Mouse (Mus musculus) erythroblast, embryonic 14.5 days (primary cell): Measurements from ENCODE around the gene Gpc6. TPM values are rescaled to one million over a fixed set of nuclear protein-coding genes. Genes with fewer than 3 reads are reported as not detected.

Experiments
- H3K27me3 ChIP-seq: 2 replicates; pipeline ENCODE4 v1.6.1; 2012; ENCODE audit warnings: inconsistent platforms; ENCODE audit not compliant: control insufficient read depth
- H3K36me3 ChIP-seq: 2 replicates; pipeline ENCODE4 v1.6.1; 2012; ENCODE audit warnings: mild to moderate bottlenecking, inconsistent platforms; ENCODE audit not compliant: control insufficient read depth
- H3K4me1 ChIP-seq: 2 replicates; pipeline ENCODE4 v1.6.1; 2012; ENCODE audit warnings: inconsistent platforms; ENCODE audit not compliant: control insufficient read depth
- H3K4me3 ChIP-seq: replicated peaks from 2 replicates; pipeline ENCODE3; 2012; ENCODE audit warnings: moderate library complexity, mild to moderate bottlenecking, inconsistent platforms
- H3K9me3 ChIP-seq: 2 replicates; pipeline ENCODE4 v1.6.1; 2012; ENCODE audit warnings: low read length, inconsistent platforms, mixed read lengths; ENCODE audit not compliant: control insufficient read depth
- GATA1 ChIP-seq: IDR thresholded peaks from 2 replicates; pipeline ENCODE4 v1.6.1; 2012; ENCODE audit warnings: low read length, inconsistent platforms, mixed read lengths
- TAL1 ChIP-seq: IDR thresholded peaks from 3 replicates; pipeline ENCODE4 v1.6.1; 2012; ENCODE audit warnings: low read length, inconsistent platforms, mixed read lengths
- polyA plus RNA-seq: library from polyadenylated mRNA; stranded (reverse); fragments of >175 nt; gene quantifications from 2 replicates; pipeline ENCODE4 v1.2.3, GENCODE M21; 2012

Gene Gpc6
- polyA plus RNA-seq, 1 experiment = not detected

- TF ChIP-seq TAL1 = no peak
- TF ChIP-seq GATA1 = no peak
- H3K27me3 ChIP-seq = no peaks in the 10 kb centered on the region
- no peak overlapping the region for H3K4me3 ChIP-seq
- H3K9me3 ChIP-seq = peaks cover 13% of the 10 kb centered on the region; the same call in 1 of the 2 replicates
- no peaks in the 10 kb centered on the region for H3K36me3 ChIP-seq
- no peaks in the 10 kb centered on the region for H3K4me1 ChIP-seq
Measured at GRCm38 (mm10) chr14:117824491-117824890, 899.4 kb downstream of the Gpc6 start.

- H3K4me3 ChIP-seq = no peak overlapping the region
- H3K4me1 ChIP-seq = no peaks in the 10 kb centered on the region
- TF ChIP-seq GATA1 (no peak), TAL1 (no peak)
- peaks cover 24% of the 10 kb centered on the region for H3K9me3 ChIP-seq
- H3K36me3 ChIP-seq = no peaks in the 10 kb centered on the region
- no peaks in the 10 kb centered on the region for H3K27me3 ChIP-seq
Measured at GRCm38 (mm10) chr14:117826294-117827046, 901.4 kb downstream of the Gpc6 start.

GRCm38 (mm10) chr14:117831267-117831666, 906.2 kb downstream of the Gpc6 start:
- Histone ChIP-seq H3K4me1 (no peaks in the 10 kb centered on the region), H3K36me3 (no peaks in the 10 kb centered on the region), H3K9me3 (peaks cover 33% of the 10 kb centered on the region), H3K4me3 (no peak overlapping the region), H3K27me3 (no peaks in the 10 kb centered on the region)
- TF ChIP-seq TAL1 (no peak), GATA1 (no peak)

DNA sequence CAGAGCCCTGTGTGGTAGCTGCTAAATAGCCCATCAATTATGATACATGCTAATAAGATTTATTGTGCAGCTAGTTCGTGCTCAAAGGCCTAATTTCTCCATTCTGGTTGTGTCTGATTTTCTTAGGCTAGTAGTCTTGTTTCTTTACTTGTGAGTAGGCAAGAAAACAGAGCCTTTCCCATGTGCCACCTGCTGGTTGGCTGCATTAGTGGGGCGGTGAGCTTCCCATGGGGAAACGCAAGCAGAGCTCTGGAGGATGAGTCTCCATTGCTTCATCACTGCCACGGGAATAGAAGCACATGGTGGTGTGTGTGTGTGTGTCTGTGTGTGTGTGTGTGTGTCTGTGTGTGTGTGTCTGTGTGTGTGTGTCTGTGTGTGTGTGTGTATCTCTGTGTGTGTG, 906.6 kb downstream of the Gpc6 start:
- TF ChIP-seq TAL1 (no peak), GATA1 (no peak)
- H3K4me3 ChIP-seq = no peak overlapping the region
- H3K9me3 ChIP-seq = peaks cover 33% of the 10 kb centered on the region
- H3K36me3 ChIP-seq = no peaks in the 10 kb centered on the region
- H3K4me1 ChIP-seq = no peaks in the 10 kb centered on the region
- no peaks in the 10 kb centered on the region for H3K27me3 ChIP-seq

- Histone ChIP-seq H3K36me3 (no peaks in the 10 kb centered on the region), H3K9me3 (peaks cover 25% of the 10 kb centered on the region), H3K27me3 (no peaks in the 10 kb centered on the region), H3K4me3 (no peak overlapping the region), H3K4me1 (no peaks in the 10 kb centered on the region)
- TF ChIP-seq GATA1 (no peak), TAL1 (no peak)
Measured at GRCm38 (mm10) chr14:117835506-117835905, 910.4 kb downstream of the Gpc6 start.

DNA sequence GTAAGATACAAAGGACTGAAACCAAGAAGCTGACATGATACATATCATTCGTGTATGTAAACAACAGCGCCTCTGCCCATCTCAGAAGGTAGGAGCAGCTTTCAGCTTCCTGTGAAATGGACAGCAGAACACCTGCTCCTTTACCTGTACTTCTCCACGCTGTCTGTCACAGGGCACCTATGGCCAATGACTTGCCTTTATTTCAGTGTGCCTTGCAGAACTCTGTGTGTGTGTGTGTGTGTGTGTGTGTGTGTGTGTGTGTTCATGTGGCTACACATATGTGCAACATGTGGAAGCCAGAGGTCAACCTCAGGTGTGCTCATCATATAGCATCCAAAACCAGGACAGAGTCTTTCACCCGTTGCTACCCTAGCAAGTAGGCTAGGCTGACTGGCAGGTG, 911.9 kb downstream of the Gpc6 start:
- H3K36me3 ChIP-seq = no peaks in the 10 kb centered on the region
- no peak overlapping the region for H3K4me3 ChIP-seq
- TF ChIP-seq TAL1 = no peak
- no peak for TF ChIP-seq GATA1
- peaks cover 15% of the 10 kb centered on the region for H3K9me3 ChIP-seq
- H3K4me1 ChIP-seq = no peaks in the 10 kb centered on the region
- H3K27me3 ChIP-seq = no peaks in the 10 kb centered on the region

DNA sequence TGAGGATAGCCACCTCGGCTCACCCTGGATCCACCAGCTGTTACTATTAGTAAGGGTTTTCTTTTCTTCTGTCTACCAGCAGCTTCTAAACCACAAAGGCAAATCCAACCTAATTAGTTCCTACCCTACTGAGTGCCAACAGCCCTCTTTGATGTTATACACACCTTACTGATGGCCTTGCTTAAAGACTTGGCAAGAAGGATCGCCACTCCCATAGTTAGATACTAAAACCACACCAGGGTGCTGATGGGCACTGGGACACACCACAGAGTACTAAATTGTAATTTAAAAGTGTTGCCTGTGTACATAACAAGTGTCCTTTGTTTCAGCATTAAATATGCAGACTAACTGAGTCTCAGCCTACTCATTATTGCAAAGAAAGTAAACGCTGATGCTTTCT, 912.6 kb downstream of the Gpc6 start:
- Histone ChIP-seq H3K9me3 (peaks cover 20% of the 10 kb centered on the region), H3K36me3 (no peaks in the 10 kb centered on the region), H3K27me3 (no peaks in the 10 kb centered on the region), H3K4me1 (no peaks in the 10 kb centered on the region), H3K4me3 (no peak overlapping the region)
- no peak for TF ChIP-seq GATA1
- no peak for TF ChIP-seq TAL1

DNA sequence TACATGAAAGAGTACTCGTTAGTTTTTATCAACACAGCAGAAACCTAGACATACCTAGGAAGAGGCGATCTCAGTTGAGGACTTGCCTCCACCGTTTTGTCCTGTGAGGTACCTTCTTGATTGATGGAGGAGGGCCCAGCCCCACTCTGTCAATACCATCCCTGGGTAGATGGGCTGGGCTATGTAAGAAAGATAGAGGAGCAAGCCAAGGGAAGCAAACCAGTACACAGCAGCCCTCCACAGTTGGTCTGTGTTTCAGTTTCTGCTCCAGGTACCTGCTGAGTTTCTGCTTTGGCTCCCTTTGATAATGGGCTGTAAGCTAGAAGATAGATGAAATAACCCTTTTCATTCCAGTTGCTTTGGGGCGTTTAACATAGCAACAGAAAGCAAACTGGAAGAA, 916.1 kb downstream of the Gpc6 start:
- Histone ChIP-seq H3K4me3 (no peak overlapping the region), H3K36me3 (no peaks in the 10 kb centered on the region), H3K9me3 (peaks cover 17% of the 10 kb centered on the region; the same call in 1 of the 2 replicates), H3K4me1 (no peaks in the 10 kb centered on the region), H3K27me3 (no peaks in the 10 kb centered on the region)
- TF ChIP-seq GATA1 (no peak), TAL1 (no peak)

GRCm38 (mm10) chr14:117841797-117842553, 916.9 kb downstream of the Gpc6 start:
- Histone ChIP-seq H3K9me3 (peaks cover 16% of the 10 kb centered on the region; the same call in 1 of the 2 replicates), H3K4me3 (no peak overlapping the region), H3K27me3 (no peaks in the 10 kb centered on the region), H3K36me3 (no peaks in the 10 kb centered on the region), H3K4me1 (no peaks in the 10 kb centered on the region)
- TF ChIP-seq GATA1 = no peak
- TF ChIP-seq TAL1 = no peak
